Mouse (Mus musculus): ENCODE data around the gene Tnks2.

DNA sequence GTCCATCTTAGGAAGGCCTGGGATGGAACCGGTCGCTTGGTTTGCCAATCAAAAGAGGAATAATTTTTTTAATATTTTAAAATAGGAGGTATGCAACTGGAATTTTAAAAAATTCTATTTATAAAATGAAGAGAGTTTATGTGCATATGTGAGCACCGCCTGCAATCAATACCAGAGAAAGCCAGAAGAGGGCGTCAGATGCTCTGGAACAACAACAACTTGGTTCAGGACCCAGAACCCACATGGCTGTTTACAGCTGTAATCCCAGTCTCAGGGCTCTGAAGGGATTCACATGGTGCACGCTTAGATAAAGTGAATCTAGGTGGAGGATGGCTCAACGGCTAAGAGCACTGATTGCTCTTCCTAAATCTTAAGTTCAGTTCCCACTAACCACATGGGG is 49.1 kb downstream of the Tnks2 start:
- peak; percentile 63 for TF ChIP-seq CTCF (IDR thresholded peaks at IDR 0.05; ENCODE audit: low read depth)
- TF ChIP-seq EP300 (optimal IDR thresholded peaks at IDR 0.05), result no peak
